Mouse (Mus musculus) heart, postnatal 14 days (tissue): ENCODE measurements around the gene Robo1. TPM values are rescaled to one million over a fixed set of nuclear protein-coding genes. Genes with fewer than 3 reads are reported as not detected.
A peak's percentile ranks its signal among the peaks of the same experiment; 100 is the strongest.

Experiments
- DNase-seq, 2 experiments: peaks; one replicate each; pipeline ENCODE4 v3.0.0; 2021 to 2022
- intact Hi-C: fragments of 180-260 bp; cut with DNase I; formaldehyde crosslinking; loops from one replicate; pipeline ENCODE4 v1.15.1; 2025
- total RNA-seq, 2 experiments: library from RNA; stranded (reverse); gene quantifications; 2 replicates each; pipeline ENCODE4 v1.2.3; 2021

Robo1 gene
- total RNA-seq, 2 experiments from 2014 or later, result 3.2 to 3.4 TPM

DNA sequence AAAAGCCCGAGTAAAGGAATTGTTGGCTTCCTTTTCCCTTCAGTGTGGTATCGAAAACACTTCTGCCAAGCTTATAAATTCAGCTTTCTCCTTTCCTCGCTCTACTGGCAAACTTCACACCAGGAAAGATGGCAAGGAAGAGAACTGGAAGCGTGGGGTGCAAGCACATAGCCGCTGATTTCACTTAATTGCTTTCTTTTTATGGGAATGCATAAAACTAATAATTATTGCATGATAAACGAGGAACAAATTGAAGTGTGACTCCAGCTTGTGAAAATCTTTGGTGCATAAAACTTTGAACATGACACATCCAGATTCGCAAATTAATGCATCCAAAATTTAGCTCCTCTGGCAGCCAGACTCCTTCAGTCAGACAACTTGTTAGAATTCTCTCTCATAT, 659.4 kb downstream of the Robo1 start:
- intact Hi-C loops, result no loop called here
- DNase-seq, result no peak

DNA sequence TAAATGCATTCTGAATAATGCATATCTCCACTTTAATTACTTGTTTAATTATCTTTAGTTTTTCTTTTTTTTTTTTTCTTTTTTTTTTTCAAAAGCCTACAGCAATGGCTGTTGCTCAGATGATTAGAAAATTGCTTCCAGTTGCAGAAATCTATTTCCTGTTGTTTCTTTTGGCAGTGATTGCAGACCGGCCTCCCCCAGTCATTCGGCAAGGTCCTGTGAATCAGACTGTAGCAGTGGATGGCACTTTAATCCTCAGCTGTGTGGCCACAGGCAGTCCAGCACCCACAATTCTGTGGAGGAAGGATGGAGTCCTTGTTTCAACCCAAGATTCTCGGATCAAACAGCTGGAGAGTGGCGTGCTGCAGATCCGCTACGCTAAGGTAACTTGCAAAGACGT, 661.9 kb downstream of the Robo1 start:
- intact Hi-C loops, result no loop called here

DNA sequence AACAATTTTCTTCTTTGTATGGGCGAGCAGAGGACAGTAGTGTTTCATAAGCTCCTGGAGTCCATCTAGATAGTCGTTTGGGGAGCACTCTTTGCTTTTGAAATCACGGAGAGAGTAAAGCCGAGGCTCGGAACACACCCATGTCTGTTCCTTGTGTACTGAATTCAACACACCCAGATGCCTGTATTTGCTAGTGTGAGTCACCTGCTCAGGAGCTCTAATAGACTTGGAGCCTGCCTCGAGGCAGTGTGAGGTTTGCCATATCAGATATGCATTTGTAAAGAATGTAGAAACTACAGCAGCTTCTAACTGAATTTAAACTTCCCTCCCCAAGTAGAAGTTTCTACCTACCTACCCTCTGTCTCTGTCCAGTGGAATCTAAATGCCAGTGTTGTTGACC, 665.6 kb downstream of the Robo1 start:
- intact Hi-C loops, result no loop called here
- no peak for DNase-seq

More for the DNA sequence above, 661.9 kb downstream of the Robo1 start:
- no peak for DNase-seq

DNA sequence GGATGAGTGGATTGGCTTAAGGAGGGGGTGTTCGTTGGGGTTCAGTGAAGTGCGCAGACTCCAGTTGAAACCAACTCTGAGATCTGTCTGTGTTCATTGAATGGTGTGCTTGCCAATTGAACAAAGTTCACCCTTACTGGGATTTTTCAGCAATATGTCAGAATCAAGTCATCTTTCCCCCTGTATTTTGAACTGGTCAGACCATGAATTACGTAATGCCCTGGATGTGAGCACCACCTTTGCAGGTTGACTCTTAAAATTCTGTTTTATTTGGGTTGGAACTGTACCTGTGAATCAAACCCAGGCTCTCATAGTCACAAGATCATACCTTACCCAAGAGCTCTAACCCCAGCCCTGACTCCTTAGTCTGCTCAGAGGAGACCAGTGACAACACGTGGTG, 666.6 kb downstream of the Robo1 start:
- intact Hi-C loops, result loop anchor here (5.0 kb wide), 1 partner anchor 312 kb away; no protein-coding TSS in a partner anchor
- DNase-seq, result no peak

DNA sequence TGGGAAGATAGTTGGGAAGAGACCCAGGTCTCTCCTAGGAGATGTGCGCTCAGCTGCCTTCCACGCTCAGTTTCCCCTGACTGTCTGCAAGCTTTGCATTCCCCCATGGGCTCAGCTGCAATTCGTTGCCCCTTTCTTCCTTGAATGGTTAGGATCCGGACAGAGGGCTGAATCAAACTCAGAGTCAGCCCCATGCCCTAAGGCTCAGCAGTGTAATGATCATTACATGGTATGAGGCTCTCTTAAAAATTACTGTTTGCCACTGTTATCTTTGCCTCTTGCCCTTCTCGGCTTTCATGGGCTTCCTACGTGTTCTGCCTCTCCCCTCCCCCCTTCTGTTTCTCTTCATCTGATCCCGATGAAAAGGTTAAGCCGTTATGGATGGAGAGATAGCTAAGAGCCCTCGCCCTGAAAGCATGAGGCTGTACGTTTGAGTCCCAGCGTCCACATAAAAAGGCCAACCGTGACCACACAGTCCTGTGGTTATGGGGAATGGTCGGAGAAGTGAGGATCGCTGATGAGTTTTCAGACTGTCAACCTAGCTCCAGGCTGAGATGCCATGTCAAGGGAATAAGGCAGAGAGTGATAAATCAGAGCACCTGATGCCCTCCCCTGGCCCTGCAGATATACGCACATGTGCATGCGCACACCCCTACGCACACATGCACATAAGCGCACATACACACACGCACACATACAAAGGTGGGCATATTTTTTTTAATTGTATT, 668.9 kb downstream of the Robo1 start:
- DNase-seq, result no peak
- intact Hi-C loops, result loop anchor here (5.0 kb wide), 1 partner anchor 315 kb away; no protein-coding TSS in a partner anchor

DNA sequence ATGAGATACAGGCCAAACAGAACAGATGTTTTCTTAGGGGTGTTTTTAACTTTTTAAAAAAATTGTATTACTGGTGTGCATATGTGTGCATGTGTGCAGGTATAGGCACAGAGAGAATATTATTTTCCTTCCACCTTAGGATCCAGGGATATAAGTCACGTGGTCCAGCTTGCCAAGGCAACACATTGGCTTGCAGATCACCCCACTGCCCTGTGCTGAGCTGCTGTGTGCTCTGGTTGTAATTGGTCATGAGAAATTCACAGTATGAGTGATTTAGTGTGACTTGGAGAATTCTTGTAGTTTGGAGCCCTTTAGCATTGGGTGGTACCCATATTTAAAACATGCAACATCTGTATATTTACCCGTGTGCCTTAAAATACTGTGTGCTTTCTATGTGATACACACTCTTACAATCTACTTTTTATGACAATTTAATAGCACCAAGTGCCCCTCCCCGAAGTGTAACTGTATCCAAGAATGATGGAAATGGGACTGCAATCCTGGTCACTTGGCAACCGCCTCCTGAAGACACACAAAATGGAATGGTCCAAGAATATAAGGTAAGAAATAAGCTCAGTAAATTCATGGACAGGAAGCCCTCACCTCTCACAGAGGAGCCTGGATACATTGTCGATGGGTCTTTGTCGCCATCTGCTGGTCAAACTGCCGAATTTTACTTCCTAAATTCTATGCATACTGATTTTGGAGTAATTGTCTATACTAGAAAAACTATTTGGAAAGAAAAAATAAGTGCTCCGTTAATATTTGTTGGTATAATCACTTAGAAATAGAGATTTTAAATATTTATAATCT, 671.5 kb downstream of the Robo1 start:
- DNase-seq, result peak; percentile 68 to 83
- intact Hi-C loops, result loop anchor here (1.0 to 5.0 kb wide), 5 partner anchors 287 to 762 kb away; no protein-coding TSS in a partner anchor

DNA sequence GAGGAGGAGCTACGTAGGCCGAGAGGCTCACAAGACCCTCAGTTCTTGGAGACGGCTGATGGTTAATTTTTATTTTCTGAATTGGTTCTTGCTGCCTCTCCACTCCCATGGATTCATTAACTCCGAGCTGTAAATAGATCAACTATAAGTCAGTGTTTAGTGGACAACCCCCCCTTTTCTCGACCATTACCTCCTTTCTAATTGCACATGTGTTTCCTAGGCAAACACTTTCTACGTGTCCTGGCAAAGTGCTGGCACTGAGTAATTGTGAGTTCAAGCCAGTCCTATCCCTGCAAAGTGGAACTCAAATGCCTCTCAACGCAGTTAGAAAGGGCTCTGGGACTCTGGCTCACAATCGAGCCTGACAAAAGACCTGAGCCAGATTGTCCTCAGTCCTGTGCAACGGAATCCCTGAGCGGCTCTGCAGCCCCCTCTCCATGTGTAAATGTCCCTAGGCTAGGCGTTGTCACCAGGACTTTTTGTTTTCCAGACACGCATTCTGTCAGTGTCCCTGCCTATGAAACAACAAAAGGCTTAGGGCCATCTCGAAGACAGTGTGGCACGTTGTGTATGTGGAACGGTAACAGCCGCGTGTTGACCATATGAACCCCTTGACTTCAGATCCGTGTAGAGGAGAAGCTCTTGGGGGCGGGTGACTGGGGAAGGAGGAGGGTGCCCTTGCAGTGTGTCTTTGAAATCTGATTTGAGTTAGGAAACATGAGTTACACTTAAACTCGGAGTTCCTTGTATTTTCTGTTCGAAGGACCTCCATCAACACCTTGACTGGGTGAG, 682.5 kb downstream of the Robo1 start:
- DNase-seq, result no peak
- intact Hi-C loops, result loop anchor here (10.0 kb wide), 1 partner anchor 1814 kb away; no protein-coding TSS in a partner anchor

DNA sequence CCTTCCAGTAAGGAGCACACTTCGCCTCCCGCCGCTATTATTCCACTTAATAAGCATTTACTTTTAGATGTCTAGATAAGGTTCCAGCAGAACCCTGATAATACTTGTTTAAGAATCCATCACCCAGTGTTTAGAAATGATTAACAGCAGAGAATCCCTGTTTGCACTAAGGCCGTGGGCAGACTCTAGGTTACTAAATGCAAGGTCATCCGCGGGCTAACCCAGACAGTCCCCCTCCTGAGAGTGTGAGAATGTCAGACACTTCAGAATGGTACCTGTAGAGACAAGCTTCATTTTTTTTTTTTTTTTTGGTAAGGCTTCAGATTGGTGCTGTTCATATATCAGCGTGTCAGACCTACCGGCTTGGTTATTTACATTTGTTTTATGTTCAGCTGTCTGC, 685.1 kb downstream of the Robo1 start:
- intact Hi-C loops, result loop anchor here (10.0 kb wide), 1 partner anchor 1812 kb away; no protein-coding TSS in a partner anchor
- DNase-seq, result no peak

DNA sequence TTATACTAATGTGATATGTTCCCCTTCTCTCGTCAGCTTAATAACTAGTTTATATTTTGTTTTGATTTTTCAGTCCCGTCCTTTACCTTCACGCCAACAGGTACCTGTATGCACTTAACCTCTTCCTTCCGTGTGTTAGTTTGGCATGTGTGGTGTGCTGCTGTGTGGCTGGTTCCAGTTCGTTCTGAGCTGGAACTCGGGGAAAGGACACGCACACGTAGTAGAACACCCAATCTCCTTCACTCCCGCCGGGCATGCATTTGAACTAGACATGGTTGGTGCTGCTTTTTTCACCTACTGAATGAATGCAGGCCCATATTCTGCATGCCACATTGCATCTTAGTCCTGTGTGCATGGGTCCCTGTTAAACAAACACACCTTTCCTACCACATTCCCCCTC, 685.5 kb downstream of the Robo1 start:
- intact Hi-C loops, result loop anchor here (10.0 kb wide), 1 partner anchor 1811 kb away; no protein-coding TSS in a partner anchor
- DNase-seq, result no peak

DNA sequence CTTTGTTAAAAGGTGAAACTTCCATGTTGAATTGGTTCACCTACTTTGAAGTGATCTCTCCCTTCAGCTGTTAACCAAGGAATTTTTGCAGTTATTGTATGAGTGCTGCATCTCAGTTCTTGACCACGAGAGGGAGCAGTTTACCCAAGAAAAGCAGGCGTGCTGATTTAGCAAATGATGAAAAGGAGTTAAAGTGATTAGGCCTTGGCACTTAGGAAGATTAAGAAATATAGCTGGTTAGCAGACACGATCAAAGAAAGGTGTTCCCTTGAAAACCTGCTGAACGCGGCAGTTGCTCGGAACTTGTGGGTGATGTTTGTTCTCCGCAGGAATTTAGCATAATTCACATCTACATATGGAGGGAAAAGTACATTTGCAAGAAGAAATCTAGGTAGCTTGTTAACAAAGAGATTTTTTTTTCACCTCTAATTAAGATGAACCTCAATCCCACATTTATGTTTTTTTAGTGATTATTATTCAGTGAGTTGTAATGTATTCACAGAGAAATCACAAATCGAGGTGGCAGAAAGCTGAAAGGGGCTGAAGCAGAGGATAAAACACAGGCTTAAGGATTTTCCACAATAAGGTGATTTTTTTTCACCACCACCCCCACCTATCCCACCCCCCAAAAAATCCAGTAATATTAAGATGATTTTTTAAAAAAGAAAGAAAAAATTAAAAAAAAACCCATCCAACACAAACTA, 687.3 kb downstream of the Robo1 start:
- peak; percentile 16 to 61 for DNase-seq
- intact Hi-C loops, result loop anchor here (2.0 to 10.0 kb wide), 2 partner anchors 1415 to 1809 kb away; partner anchors contain the start of gene Robo2

DNA sequence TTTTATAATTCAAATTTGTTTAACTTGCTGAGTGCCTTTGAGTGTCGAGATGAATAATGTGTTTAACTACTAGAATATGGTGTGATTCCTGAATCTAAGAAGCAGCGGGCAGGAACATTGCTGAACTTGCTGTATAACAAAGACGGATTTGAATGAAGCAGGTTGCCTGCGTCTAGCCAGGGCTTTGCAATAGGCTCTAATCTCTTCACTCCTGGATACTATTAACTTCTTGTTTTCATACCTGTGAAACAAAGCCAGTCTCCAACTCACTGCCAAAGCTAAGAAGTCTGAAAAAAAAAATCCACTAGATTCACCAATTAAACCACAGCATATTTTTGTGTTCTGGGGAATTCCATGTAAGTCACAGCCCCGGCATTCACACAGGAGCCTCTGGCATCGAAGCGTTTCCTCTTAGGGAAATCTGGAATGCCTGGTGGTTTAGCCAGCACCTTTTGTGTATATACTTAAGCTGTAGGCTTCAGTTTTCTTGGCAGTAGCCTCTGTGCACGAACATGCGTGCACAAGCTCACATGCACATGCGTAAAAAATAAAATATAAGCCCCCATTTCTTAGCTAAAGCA, 687.9 kb downstream of the Robo1 start:
- intact Hi-C loops, result loop anchor here (2.0 to 10.0 kb wide), 2 partner anchors 1415 to 1809 kb away; partner anchors contain the start of gene Robo2
- DNase-seq, result no peak

DNA sequence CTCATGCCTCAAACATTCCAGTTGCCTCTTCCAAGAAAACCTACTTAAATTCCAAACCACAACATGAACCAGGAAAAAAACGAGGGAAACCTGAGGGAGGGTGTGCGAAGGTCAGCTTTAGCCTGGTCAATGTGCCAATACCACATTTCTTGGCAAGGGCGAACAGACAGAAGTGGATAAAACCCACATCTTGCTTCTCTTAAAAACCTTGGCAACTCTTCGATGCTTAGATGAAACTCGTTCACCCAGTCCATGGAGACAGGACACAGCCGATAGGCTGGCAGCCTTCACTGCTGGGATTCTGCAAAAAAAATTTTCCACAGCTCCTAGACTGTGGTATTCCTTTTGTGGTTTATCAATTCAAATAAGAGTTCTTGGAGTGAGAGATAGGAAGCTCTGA, 690.6 kb downstream of the Robo1 start:
- DNase-seq, result no peak
- intact Hi-C loops, result loop anchor here (10.0 kb wide), 1 partner anchor 1806 kb away; no protein-coding TSS in a partner anchor

DNA sequence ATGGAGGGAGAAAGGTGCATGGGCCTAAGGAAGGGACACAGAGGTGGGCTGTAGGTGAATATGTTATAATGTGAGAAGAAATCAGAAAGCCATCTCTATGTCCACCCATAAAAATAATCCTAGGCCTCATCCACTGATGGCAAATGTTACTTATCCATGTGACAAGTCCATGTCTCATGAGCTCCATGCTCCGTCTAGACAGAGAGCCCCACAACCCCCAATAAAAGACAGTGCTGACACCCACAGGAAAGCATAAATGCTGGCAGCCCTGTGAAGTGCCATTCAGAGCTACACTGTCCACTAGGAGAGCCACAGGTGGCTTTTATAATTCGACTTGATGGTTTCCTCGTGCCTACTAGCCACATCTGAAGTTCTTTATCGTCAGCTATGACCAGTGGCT, 694.6 kb downstream of the Robo1 start:
- intact Hi-C loops, result no loop called here
- DNase-seq, result no peak

DNA sequence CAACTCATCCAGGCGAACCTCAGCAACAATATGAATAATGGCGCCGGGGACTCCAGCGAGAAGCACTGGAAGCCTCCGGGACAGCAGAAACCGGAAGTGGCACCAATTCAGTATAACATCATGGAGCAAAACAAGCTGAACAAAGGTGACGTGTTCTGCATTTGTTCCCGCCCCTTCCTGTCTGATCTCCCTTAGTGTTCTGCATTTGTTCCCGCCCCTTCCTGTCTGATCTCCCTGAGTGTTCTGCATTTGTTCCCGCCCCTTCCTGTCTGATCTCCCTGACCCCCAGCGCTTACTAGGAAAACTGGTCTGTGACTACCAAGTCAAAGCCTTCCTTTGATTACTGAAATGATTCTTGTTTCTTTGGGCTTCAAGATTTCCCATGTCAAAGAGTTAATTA, 696.5 kb downstream of the Robo1 start:
- intact Hi-C loops, result no loop called here
- DNase-seq, result no peak

DNA sequence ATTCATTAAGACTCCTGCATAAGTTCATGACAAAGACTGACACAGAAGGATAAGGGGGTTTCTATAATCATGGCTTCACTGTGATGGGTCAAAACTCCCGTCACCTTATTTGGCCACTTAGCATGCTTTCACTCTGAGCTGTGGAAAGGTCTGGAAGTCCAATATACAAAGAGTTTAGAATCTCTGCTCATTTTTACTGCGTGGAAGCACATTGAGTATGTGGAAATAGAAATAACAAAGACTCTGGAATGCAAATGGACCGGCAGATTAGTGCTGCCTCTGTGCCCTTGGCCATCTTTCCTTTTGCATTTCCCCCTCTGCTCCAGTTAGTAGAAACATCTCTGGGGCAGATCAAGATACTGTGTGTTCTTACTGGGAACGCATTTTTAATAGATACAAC, 697.7 kb downstream of the Robo1 start:
- DNase-seq, result no peak
- intact Hi-C loops, result no loop called here

DNA sequence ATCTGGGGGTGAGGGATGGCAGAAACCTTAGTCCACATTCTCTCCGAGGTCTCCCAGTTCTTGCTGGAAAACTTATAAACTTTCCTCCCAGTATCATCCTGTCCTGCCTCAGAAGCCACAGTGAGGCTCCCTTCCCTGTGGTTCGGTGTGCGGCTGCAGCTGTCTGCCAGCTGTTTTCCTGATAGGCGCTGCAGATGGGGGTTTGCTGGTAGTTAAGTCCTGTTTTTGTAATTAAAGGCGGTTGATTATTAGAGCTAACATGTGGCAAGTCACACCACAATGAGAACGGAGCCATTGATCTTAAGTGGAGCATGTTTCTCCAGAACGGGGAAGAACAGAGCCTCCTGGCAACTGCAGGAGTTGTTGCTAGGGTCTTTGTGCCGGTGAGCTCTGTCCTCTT, 699.3 kb downstream of the Robo1 start:
- intact Hi-C loops, result no loop called here
- no peak for DNase-seq

DNA sequence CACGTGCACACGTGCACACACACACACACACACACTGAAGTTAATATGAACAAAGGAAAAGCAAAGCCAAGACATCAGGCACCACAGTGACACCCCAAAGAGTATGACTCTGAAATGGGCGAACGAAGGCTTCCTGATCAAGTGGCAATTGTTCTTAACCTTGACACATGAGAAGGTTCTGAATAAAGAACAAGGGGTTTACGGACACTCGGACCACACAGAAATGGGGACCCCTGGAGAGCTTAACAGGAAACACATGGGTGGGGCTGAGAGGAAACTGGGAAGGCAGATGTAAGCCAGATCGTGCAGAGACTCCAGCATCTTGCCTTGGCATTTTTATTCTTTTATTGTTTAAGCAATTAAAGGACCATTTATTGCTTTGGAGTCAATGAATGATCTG, 703.2 kb downstream of the Robo1 start:
- DNase-seq, result no peak
- intact Hi-C loops, result no loop called here

DNA sequence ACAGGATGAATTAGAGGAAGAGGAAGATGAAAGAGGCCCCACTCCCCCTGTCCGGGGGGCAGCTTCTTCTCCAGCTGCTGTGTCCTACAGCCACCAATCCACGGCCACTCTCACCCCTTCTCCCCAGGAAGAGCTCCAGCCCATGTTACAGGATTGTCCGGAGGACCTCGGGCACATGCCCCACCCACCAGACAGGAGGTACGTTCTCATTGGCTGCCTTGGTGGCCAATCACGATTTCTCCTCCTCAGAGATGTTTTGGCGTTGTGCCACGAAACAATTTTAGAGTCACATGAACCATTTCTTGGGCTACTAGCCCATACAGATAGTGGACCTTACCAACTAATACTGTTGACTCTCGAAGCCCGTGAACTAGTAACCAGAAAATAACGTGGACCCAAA, 704.8 kb downstream of the Robo1 start:
- intact Hi-C loops, result no loop called here
- no peak for DNase-seq

DNA sequence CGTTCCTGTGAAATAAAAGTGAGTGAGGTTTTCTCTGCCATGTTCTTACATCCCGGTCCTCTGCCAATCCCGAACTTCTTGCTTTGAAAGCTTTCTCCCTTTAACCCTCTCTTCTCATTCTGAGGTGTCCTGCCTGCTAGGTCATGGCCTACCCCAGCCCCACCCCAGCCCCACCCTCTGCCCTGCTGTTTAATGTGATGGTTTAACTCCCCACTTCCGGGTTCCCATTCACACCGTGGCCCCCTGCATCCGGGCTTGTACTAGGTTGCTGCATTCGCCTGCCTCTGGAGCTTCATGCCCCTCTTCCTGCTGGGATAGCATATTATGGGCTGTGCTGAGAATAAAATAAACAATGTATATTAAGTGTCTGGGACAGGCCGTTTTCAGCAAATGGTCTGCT, 706.4 kb downstream of the Robo1 start:
- DNase-seq, result no peak
- intact Hi-C loops, result no loop called here

DNA sequence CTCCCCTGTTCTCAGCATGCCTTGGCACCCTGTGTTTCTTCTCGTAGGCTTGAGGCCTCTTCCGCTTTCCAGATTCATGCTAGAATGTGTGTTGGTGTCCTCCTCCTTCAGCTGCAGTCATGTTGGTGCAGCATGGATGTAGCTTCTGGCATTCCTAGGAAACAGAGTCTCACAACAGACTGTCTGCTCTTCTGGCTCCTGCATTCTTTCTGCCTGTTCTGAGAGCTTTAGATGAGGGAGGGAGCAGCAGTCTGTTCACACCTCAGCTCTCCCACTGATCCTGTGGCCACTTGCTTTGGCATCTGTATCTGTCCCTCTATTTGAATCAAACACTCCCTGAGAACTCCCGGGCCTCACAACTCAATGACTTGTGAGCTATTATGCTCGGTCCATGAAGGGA, 707.9 kb downstream of the Robo1 start:
- intact Hi-C loops, result no loop called here
- no peak for DNase-seq
